Mouse (Mus musculus): ENCODE measurements around the gene Dhtkd1. TPM values are rescaled to one million over a fixed set of nuclear protein-coding genes. Genes with fewer than 3 reads are reported as not detected.
"Not testable (repeated sequence)": the region's sequence is repeated elsewhere in the genome, so short reads cannot be mapped to it uniquely, and the experiment has no call there.

The Dhtkd1 gene
- polyA plus RNA-seq (2012; rRNA removed) = 8.0 and 9.8 TPM in 2 replicates

DNA sequence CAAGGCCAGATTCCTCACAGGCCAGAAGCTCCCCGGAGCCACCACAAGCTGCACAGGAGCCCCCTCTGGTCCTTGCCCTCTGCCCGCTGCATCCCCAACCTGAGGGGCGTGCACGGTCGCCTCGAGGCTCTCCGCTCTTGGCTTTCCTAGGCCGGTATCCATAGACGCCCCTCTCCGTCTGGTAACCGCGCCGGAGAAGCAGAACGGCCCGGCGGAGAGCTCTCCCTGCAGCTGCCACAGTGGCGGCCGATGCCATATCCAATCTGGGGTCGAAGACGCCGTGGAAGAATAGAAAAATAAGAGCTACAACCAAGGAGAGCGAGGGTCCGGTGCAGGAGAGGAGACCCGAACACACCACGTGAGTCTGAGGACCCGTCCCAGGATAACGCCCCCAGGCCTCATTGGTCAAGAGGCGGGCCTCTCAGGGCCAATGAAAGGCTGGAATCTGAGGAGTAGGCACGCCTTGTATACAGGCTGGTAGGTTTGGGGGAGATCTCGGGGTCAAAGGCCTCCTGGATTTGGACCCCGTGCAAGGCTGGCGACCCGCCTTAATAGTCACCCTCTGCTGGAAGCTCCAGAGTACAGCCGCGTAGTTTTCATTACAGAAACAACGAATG, at the start of gene Dhtkd1:
Dhtkd1 (minus strand) TSS at position 377 of the 617 bp plus-strand sequence.
- no peak for DNase-seq (ENCODE audit: low read depth)

- no peak for DNase-seq (ENCODE audit: low read depth)
These were observed 34.9 kb upstream of the Dhtkd1 start for GRCm38 (mm10) chr2:5977532-5977931.

- DNase-seq (ENCODE audit: low read depth) = not testable (repeated sequence)
These were observed 28.0 kb upstream of the Dhtkd1 start for GRCm38 (mm10) chr2:5970629-5971028.

- DNase-seq (ENCODE audit: low read depth) = no peak
These were observed 23.4 kb upstream of the Dhtkd1 start for GRCm38 (mm10) chr2:5965972-5966371.

DNA sequence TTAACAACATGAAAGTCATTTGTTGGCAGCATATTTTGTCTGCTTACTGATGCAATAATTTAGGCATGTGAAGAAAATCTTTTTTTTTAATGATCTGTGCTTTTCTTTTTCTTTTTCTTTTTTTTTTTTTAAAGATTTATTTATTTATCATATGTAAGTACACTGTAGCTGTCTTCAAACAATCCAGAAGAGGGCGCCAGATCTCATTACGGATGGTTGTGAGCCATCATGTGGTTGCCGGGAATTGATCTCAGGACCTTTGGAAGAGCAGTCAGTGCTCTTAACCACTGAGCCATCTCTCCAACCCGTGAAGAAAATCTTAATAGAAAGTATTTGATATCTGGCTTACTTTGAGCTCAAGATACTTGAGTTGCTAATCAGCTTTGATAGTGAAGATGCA, 21.1 kb upstream of the Dhtkd1 start:
- DNase-seq (ENCODE audit: low read depth) = not testable (repeated sequence)

GRCm38 (mm10) chr2:5962265-5962664, 19.7 kb upstream of the Dhtkd1 start:
- DNase-seq (ENCODE audit: low read depth) = no peak

- no peak for DNase-seq (ENCODE audit: low read depth)
These were observed 15.1 kb upstream of the Dhtkd1 start for GRCm38 (mm10) chr2:5957705-5958104.

GRCm38 (mm10) chr2:5951621-5952211, 9.1 kb upstream of the Dhtkd1 start:
- DNase-seq (ENCODE audit: low read depth) = no peak

GRCm38 (mm10) chr2:5950766-5951595, 8.4 kb upstream of the Dhtkd1 start, which contains the start of gene Upf2:
Upf2 (plus strand) TSS chr2:5951469.
- DNase-seq (ENCODE audit: low read depth) = peak; percentile 58

GRCm38 (mm10) chr2:5950305-5950704, 7.7 kb upstream of the Dhtkd1 start:
- no peak for DNase-seq (ENCODE audit: low read depth)

- DNase-seq (ENCODE audit: low read depth) = not testable (repeated sequence)
These were observed 7.2 kb upstream of the Dhtkd1 start for GRCm38 (mm10) chr2:5949821-5950220.

- no peak for DNase-seq (ENCODE audit: low read depth)
These were observed 6.4 kb upstream of the Dhtkd1 start for GRCm38 (mm10) chr2:5948964-5949363.

DNA sequence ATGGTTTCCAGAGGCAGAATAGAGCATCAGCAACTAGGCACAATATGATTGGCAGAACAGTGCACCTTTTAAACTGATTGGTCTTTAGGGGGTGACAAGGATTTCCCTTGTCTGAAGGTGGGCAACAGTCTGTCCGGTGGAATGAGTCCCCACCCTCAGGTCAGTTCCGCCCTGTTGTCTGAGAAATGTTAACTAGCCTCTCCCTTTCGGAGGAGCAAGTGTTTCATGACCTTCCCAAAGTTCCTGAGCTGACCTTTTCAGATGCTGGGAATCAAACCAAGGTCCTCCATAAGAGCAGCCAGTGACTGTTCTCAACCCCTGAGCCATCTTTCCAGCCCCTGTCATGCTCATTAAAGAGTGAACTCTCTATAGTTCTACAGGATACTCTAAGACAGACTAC, 4.3 kb upstream of the Dhtkd1 start:
- DNase-seq (ENCODE audit: low read depth) = no peak

DNA sequence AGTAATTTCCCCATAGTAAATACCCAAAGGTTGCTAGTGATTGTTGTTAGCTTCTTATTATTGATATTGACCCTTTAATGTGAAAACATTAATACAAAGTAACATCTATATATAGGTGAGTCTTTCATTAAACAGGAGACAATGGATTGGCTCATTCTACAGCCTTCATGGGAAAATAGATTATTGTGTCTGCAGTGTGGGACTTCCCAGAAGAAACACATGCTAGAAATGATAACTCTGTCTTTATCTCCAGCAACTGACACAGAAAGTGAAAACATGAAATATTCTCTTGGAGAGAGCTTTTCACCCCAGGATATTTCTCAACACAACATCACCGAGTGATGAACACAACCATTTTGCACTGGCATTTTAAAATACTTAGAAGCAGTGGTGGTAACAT, 3.0 kb upstream of the Dhtkd1 start:
- DNase-seq (ENCODE audit: low read depth) = no peak

DNA sequence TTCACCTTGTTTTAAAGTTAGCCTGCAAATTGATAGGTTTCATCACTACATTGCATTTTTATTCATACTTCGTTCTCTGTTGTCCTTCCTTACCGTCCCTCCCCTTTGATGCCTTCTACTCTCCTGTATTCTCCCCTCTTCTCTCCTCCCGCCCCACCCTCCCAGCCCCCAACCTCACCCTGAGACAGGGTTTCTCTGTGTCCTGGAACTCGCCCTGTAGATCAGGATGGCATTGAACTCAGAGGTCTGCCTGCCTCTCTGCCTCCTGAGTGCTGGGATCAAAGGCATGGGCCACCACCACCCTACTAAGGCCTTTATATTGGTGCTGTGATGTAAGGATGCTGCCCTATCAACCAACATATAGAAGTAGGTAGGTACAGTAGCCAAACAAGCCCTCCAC, 479 bp upstream of the Dhtkd1 start:
- DNase-seq (ENCODE audit: low read depth) = no peak

DNA sequence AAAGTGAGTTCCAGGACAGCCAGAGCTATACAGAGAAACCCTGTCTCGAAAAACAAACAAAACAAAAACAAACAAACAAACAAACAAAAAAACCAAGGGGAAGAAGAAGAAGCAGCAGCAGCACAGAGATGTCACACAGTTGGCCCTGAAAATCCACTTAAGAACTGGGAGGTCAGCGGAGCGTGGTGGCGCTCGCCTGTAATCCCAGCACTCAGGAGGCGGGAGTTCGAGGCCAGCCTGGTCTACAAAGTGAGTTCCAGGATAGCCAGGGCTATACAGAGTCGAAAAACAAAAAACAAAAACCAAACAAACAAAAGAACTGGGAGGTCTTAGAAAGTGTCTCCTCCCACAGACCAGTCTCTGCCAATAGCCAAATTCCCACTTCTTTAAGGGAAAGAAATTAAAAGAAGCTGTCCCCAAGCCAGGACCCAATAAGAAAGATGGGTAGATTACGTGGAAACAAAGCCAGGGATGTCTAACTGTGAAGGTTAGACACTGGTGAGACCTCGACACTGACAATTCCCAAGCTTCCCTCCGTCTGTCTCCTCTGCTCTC, 654 bp downstream of the Dhtkd1 start:
- DNase-seq (ENCODE audit: low read depth) = no peak

- DNase-seq (ENCODE audit: low read depth) = no peak
These were observed 1.7 kb downstream of the Dhtkd1 start for GRCm38 (mm10) chr2:5940936-5941335.

- DNase-seq (ENCODE audit: low read depth) = no peak
These were observed 2.7 kb downstream of the Dhtkd1 start for GRCm38 (mm10) chr2:5939911-5940310.

DNA sequence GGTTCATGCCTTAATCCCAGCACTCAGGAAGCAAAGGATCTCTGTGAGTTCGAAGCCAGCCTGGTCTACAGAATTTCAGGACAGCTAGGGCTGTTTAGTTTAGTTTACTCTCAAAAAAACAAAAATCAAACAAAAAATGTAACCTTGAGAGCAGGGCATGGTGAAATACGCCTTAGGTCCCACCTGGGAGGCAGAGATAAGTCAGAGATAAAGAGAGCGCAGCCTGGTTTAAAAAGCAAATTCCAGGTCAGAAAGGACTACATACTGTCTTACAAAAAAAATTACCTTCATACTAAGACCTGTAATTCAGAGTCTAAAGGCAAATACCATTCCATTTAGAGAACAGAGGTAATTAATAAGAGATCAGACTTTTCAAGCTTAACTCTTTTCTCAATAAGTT, 3.3 kb downstream of the Dhtkd1 start:
- DNase-seq (ENCODE audit: low read depth) = no peak

DNA sequence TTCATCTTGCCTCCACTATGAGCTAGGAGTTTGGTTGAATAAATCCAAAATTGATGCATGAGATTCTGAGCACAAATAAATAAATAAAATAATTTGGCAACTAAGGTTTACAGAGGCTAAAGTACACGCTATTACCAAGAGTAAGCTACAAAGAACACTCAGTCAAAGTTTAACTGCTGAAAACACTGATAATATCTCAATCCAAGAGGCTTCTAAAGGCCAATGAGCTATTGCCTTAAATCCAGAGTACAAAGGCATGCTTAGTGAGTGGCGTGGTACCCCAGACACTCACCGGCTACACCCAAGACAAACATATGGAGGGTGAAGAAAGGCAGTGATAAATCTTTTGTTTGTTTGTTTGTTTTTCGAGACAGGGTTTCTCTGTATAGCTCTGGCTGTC, 6.0 kb downstream of the Dhtkd1 start:
- no peak for DNase-seq (ENCODE audit: low read depth)

- no peak for DNase-seq (ENCODE audit: low read depth)
These were observed 6.5 kb downstream of the Dhtkd1 start for GRCm38 (mm10) chr2:5936068-5936467.

DNA sequence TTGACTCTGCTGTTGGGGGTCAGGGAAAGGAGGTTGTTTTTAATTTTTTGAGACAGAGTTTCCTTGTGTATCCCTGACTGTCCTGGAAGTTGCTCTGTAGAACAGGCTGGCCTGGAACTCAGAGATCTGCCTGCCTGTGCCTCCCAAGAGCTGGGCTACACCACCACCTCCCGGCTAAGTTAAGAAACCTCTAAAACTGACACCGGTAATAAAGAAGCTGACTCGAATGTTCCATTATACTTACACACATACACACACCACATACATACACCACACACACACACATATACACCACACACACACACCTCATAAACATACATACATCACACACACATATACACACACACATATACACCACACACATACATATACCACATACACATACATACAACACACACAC, 7.7 kb downstream of the Dhtkd1 start:
- no peak for DNase-seq (ENCODE audit: low read depth)

DNA sequence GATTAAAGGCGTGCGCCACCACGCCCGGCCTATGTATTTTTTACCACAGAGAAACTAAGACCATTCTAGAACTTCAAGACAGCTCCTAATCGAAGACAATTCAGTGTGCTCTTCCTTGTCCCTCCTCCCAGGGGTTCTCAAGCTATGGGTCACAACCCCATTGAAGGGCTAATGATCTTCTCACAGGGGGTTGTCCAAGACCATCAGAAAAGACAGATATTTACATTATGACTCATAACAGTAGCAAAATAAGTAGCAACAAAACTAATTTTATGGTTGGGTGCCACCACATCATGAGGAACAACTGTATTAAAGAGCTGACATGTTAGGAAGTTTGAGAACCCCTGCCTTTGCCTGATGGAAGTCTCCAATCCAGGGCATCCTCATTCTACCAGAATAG, 10.7 kb downstream of the Dhtkd1 start:
- DNase-seq (ENCODE audit: low read depth) = no peak

Data from gonadal fat pad, adult 2 months (tissue).